Mouse (Mus musculus) cerebellum, adult 2 months (tissue): ENCODE measurements at regions not wholly inside any gene's neighbourhood (a gene's known extent, or its start where the extent isn't known, plus 50 kb on each side); places are given as distances from the start of the nearest gene placed in this dataset.

ENCODE experiments used
- DNase-seq, 2 experiments: peaks; one replicate each; pipeline ENCODE4 v3.0.0; 2021
- H3K27ac ChIP-seq: fragments of 200-500 bp; 2 replicates; pipeline ENCODE4 v1.5.1; 2012; ENCODE audit warnings: low read length, control low read depth, inconsistent platforms; ENCODE audit not compliant: insufficient read depth
- H3K27me3 ChIP-seq: fragments of 200-500 bp; 2 replicates; pipeline ENCODE4 v1.6.1; 2012; ENCODE audit warnings: inconsistent platforms, mild to moderate bottlenecking, low read length, moderate library complexity; ENCODE audit not compliant: control insufficient read depth, insufficient read depth
- H3K4me1 ChIP-seq: fragments of 200-500 bp; 2 replicates; pipeline ENCODE4 v1.6.1; 2011; ENCODE audit warnings: low read length; ENCODE audit not compliant: control insufficient read depth, insufficient read depth
- H3K4me3 ChIP-seq: fragments of 200-500 bp; replicated peaks from 2 replicates; pipeline ENCODE3; 2011; ENCODE audit warnings: mild to moderate bottlenecking, low read depth, low read length, control low read depth; ENCODE audit not compliant: insufficient read depth
- CTCF ChIP-seq: fragments of 200-500 bp; IDR thresholded peaks from 2 replicates; pipeline ENCODE4 v1.5.1; 2011; ENCODE audit warnings: low read depth, mild to moderate bottlenecking, control low read depth, low read length, moderate library complexity, borderline replicate concordance; ENCODE audit not compliant: insufficient read depth
- POLR2A ChIP-seq: fragments of 200-500 bp; IDR thresholded peaks from 2 replicates; pipeline ENCODE4 v1.6.1; 2011; ENCODE audit warnings: low read length, control low read depth, borderline replicate concordance; ENCODE audit not compliant: insufficient read depth
- WGBS: fragments of 180-500 bp; shearing (Covaris S2); methylation state at CpG from one replicate; pipeline ENCODE4 v1.1.7; 2018; 5-methylcytosine and 5-hydroxymethylcytosine counted together

DNA sequence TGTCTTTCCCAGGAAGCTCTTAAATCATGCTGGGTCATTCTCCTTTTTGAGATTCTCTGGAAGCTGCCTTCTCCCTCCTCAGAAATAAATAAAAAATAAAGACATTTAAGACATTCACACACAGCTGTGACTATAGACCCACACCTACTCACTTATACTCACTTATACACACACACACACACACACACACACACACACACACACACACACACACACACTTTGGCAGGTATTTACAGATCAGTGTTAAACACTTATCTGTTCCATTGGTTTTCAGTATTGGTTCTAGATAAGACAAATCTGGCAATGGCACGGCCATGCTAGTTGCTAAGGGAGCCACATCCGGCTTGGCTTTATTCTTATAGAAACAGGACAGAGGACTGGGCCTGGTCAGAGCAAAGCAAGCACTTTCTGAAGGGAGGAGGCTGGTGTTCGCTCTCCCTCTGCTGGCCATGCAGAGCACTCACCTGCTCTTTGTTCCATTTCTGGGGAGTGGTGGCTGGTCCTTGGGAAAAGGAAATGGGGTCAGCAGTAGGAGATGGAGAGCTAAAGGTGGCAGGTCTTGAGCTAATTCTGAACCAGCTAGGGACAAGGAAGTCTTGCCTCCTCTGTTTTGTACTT is 123.8 kb upstream of the C1qtnf7 start:
- Histone ChIP-seq H3K4me3 (no peak overlapping the region), H3K4me1 (peaks cover 3% of the 10 kb centered on the region; the same call in 1 of the 2 replicates)
- WGBS: 21% methylated on average over 3 of the region's 3 CpGs

DNA sequence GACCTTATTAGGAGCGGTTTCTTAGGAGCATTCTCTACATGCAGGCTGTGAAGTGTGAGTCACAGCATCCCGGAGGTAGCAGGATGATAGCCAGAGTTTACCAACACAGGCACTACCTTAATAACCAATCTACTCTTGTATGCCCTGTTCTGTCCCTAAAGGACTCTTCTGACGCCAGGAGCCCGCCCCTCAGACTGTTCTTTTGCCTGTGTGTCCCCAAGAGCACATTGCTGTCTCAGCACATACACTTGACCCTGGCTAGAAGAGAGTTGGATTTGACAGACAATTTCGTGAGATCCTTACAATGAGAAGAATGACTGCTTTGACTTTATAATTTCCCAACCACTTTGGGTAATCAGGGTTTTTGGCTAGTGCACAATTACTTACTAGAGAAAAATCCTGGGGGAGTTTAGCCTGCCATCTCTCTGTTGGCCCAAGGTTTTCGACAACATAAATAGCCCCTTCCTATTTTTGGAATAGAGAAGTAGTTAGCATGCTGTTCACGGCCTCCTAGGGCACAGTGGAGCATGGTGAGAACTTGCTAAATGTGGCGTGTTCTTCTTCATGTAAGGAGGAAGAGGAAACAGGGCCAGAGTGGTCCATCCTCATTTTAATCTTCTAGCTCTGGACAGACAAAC is 122.3 kb upstream of the C1qtnf7 start:
- no peak overlapping the region for H3K4me3 ChIP-seq
- H3K27ac ChIP-seq: no peak overlapping the region
- H3K4me1 ChIP-seq: peaks cover 3% of the 10 kb centered on the region; the same call in 1 of the 2 replicates
- no peaks in the 10 kb centered on the region for H3K27me3 ChIP-seq
- WGBS: 27% methylated on average over 8 of the region's 8 CpGs
- no peak for TF ChIP-seq POLR2A
- no peak for TF ChIP-seq CTCF
- peak; percentile 12 to 16 for DNase-seq

More for the DNA sequence above, 123.8 kb upstream of the C1qtnf7 start:
- Histone ChIP-seq H3K27ac (no peak overlapping the region), H3K27me3 (no peaks in the 10 kb centered on the region)
- TF ChIP-seq CTCF (peak; percentile 92), POLR2A (no peak)
- peak; percentile 55 to 59 for DNase-seq

DNA sequence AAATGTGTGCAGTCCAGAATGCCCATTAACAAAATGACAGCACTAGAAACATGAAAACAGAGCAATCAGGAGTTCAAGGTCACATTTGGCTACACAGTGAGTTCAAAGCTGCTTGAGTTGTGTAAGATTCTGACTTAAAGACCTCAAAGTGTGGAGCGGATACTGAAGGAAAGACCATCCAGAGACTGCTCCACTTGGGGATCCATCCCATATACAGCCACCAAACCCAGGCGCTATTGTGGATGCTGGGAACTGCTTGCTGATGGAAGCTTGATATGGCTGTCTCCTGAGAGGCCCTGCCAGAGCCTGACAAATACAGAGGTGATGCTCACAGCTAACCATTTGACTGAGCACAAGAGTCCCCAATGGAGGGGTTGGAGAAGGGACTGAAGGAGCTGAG is 98.1 kb upstream of the C1qtnf7 start:
- H3K27ac ChIP-seq: no peak overlapping the region
- H3K4me3 ChIP-seq: no peak overlapping the region
- H3K27me3 ChIP-seq: no peaks in the 10 kb centered on the region
- no peaks in the 10 kb centered on the region for H3K4me1 ChIP-seq
- TF ChIP-seq CTCF (no peak), POLR2A (no peak)
- 98% methylated on average over 2 of the region's 2 CpGs for WGBS
- DNase-seq: no peak

DNA sequence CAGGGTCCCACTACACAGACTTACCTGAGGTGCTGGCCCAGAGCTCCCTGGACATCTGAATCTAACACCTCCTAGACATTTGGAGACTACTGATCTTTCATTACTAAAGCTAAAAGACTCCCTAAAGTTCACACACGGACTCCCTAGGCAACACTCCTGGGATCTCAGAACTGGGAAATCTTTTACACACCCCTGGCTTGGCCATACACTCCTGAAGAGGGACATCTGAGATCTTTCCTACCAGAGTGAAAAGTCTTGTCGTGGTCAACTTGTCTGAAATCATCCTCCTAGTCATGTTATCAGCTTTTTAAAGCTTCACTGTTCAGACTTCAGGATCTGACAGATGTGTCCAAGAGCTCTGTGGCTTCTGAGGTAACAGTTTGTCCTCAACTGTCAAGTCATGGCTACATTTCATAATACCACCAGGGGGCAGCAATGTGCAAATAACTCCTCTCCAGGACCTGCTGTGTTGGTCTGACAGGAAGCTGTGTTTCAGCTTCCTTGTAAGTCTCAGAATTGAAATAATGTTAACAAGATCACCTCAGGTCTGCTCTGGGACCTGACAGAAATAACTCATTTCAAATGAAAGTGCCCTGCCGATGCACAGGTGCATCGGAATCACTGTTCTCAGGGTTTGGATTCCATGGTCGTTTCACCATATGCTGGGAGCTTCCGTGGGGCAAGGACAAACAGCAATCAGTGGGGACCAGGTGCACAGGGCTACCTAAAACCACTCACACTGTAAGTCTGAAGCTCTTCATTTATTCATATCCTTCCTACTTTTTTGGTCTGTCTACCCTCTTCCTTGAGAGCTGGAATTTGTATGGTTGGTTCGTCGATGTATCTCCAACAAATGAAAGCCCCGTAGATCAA is 92.3 kb upstream of the C1qtnf7 start:
- no peak overlapping the region for H3K4me3 ChIP-seq
- peak; percentile 35 to 47 for DNase-seq
- no peaks in the 10 kb centered on the region for H3K27me3 ChIP-seq
- TF ChIP-seq CTCF (peak; percentile 45; the same call in 1 of the 2 replicates), POLR2A (no peak)
- no peak overlapping the region for H3K27ac ChIP-seq
- no peaks in the 10 kb centered on the region for H3K4me1 ChIP-seq
- 62% methylated on average over 9 of the region's 9 CpGs for WGBS

DNA sequence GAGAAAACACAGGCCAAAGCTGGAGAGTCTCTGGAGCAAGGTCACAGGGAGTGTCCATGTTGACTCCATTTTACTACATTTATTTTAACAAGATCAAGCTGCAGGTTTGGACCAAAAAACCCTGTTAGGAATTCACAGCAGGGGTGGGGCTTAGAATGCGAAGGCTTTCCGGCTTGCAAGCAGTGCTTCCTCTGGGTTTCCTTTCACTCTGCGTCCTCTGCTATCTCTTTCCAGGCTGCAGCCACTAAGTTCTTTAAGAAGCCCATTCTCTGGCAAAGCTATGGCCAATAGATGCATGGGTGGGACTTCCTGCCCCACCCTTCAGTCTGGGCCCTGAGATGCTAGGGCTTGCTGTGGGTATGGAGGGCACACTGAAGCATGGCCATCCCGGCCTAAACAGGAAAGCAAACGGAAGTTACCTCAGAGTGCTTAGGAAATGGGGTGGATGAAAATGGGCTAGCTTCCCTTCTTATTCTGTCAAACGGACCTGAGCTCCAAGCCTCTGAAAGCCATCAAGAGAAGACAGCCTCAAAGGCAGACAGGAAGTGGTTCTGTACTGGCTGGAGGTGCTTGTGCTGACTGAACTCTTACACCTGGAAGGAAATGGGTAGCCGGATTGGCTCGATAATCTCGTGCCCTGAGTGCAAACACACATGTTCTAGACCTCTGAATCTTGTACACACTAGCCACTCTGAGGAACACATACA is 90.6 kb upstream of the C1qtnf7 start:
- Histone ChIP-seq H3K27me3 (no peaks in the 10 kb centered on the region), H3K4me1 (no peaks in the 10 kb centered on the region), H3K4me3 (no peak overlapping the region), H3K27ac (no peak overlapping the region)
- 91% methylated on average over 9 of the region's 9 CpGs for WGBS
- no peak for DNase-seq
- no peak for TF ChIP-seq CTCF
- no peak for TF ChIP-seq POLR2A

DNA sequence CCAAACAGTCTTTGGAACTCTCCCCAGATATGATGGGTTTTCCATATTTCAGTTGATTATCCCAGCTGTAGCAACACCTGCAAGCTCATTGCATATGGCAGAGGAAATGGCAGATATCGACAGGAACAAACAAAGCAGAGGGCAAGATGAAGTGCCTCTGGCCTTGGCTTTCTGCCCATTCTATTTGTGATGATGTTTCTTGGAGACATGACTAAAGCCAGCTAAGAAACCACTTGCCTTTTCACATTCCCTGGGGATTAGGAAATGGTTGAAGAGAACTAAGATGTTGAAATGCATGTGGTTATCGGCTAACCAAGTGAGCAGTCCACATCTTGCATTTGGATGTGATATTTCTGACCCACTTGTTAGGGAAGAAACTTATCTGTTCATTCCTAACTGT is 82.0 kb upstream of the C1qtnf7 start:
- Histone ChIP-seq H3K4me3 (no peak overlapping the region), H3K27me3 (no peaks in the 10 kb centered on the region), H3K27ac (no peak overlapping the region), H3K4me1 (no peaks in the 10 kb centered on the region)
- WGBS: 55% methylated on average over 2 of the region's 2 CpGs
- DNase-seq: no peak
- no peak for TF ChIP-seq CTCF
- TF ChIP-seq POLR2A: no peak

DNA sequence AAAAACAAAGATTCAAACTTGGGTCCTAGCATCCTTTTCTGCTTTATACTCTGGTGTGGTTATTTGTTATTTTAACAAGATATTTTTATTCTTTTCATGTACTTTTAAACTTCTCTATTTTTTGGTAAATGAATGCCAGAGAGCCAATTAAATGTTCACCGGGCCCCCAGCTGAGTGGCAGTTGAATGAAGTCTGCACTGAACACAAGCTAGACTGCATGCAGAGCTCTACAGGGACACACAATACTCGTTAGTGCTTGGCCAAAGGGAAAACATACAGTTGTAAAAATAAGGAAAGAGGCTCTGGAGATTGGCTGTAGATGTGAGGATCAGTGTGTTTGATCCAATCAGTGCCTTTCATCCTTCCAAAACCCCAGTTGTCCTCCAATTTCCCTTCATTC is 76.1 kb upstream of the C1qtnf7 start:
- DNase-seq: no peak
- H3K27me3 ChIP-seq: no peaks in the 10 kb centered on the region
- TF ChIP-seq CTCF (no peak), POLR2A (no peak)
- H3K4me3 ChIP-seq: no peak overlapping the region
- no peak overlapping the region for H3K27ac ChIP-seq
- H3K4me1 ChIP-seq: no peaks in the 10 kb centered on the region
- 33% methylated on average over 2 of the region's 2 CpGs for WGBS
